Mouse (Mus musculus) CH12.LX (cell line): ENCODE results near the gene Tkt. TPM values are rescaled to one million over a fixed set of nuclear protein-coding genes. Genes with fewer than 3 reads are reported as not detected.

Experiments
- DNase-seq: peaks from one replicate; pipeline ENCODE4 v3.0.0-alpha.2; 2013; ENCODE audit errors: extremely low read depth
- H3K27ac ChIP-seq: 2 replicates; pipeline ENCODE4 v1.5.1; 2012; ENCODE audit warnings: low read depth, mild to moderate bottlenecking, control low read depth, moderate library complexity; ENCODE audit not compliant: insufficient read depth
- H3K27me3 ChIP-seq: replicated peaks from 2 replicates; pipeline ENCODE3; 2012; ENCODE audit warnings: inconsistent platforms
- H3K36me3 ChIP-seq, 2 experiments: replicated peaks in 1 of 2; 2 replicates each; pipeline versions ENCODE3 to v1.6.1; 2012; ENCODE audit warnings: inconsistent platforms in 1 of 2, low read length in 1 of 2, mild to moderate bottlenecking in 1 of 2, mixed read lengths in 1 of 2, moderate library complexity in 1 of 2; ENCODE audit not compliant: control insufficient read depth in 1 of 2, insufficient read depth in 1 of 2
- H3K4me1 ChIP-seq, 2 experiments: 2 replicates each; pipeline ENCODE4 v1.6.1; 2012; ENCODE audit warnings: inconsistent platforms in 1 of 2, moderate library complexity in 1 of 2; ENCODE audit not compliant: insufficient read depth in 2 of 2, control insufficient read depth in 1 of 2
- H3K4me2 ChIP-seq: 2 replicates; pipeline ENCODE4 v1.6.1; 2012; ENCODE audit warnings: low read depth, mild to moderate bottlenecking, control low read depth; ENCODE audit not compliant: poor library complexity, insufficient read depth, severe bottlenecking
- H3K4me3 ChIP-seq, 3 experiments: fragments of 150-350 bp in 1 of 3; sonication (generic) in 1 of 3; replicated peaks in 1 of 3; 2 replicates each; pipeline versions ENCODE3 to v1.5.1; 2011 to 2012; ENCODE audit warnings: low read depth in 2 of 3, low read length in 2 of 3, mild to moderate bottlenecking in 2 of 3, moderate library complexity in 2 of 3, control low read depth in 1 of 3, improper control_type of control experiment in 1 of 3, inconsistent platforms in 1 of 3, mixed read lengths in 1 of 3; ENCODE audit not compliant: poor library complexity in 1 of 3
- H3K79me2 ChIP-seq: replicated peaks from 2 replicates; pipeline ENCODE4 v1.6.1; 2012; ENCODE audit warnings: mild to moderate bottlenecking, moderate library complexity; ENCODE audit not compliant: control insufficient read depth, poor library complexity, insufficient read depth, severe bottlenecking; ENCODE audit errors: extremely low read depth
- H3K9ac ChIP-seq: 2 replicates; pipeline ENCODE4 v1.6.1; 2012; ENCODE audit warnings: low read depth, mild to moderate bottlenecking, control low read depth, moderate library complexity; ENCODE audit not compliant: insufficient read depth
- H3K9me3 ChIP-seq: replicated peaks from 2 replicates; pipeline ENCODE3; 2012; ENCODE audit warnings: low read length, inconsistent platforms, mixed read lengths
- CHD1 ChIP-seq: IDR thresholded peaks from 2 replicates; pipeline ENCODE4 v1.6.1; 2012; ENCODE audit warnings: low read depth, low read length, improper control_type of control experiment, inconsistent platforms
- CHD2 ChIP-seq: IDR thresholded peaks from 2 replicates; pipeline ENCODE4 v1.6.1; 2011; ENCODE audit warnings: low read length, improper control_type of control experiment
- JUN ChIP-seq: IDR thresholded peaks from 2 replicates; pipeline ENCODE4 v1.6.1; 2011; ENCODE audit warnings: low read depth, mild to moderate bottlenecking, low read length, improper control_type of control experiment, moderate library complexity; ENCODE audit not compliant: insufficient read depth
- MAX ChIP-seq: IDR thresholded peaks from 2 replicates; pipeline ENCODE4 v1.6.1; 2011; ENCODE audit warnings: low read length, improper control_type of control experiment
- MAZ ChIP-seq: IDR thresholded peaks from 2 replicates; pipeline ENCODE4 v1.6.1; 2012; ENCODE audit warnings: low read depth, mild to moderate bottlenecking, inconsistent platforms, low read length, improper control_type of control experiment, moderate library complexity
- MYC ChIP-seq: IDR thresholded peaks from 2 replicates; pipeline ENCODE4 v1.6.1; 2011; ENCODE audit warnings: low read depth, mild to moderate bottlenecking, improper control_type of control experiment, low read length
- NELFE ChIP-seq: IDR thresholded peaks from 2 replicates; pipeline ENCODE4 v1.6.1; 2011; ENCODE audit warnings: low read depth, low read length, improper control_type of control experiment
- POLR2A ChIP-seq: IDR thresholded peaks from 2 replicates; pipeline ENCODE4 v1.6.1; 2011; ENCODE audit warnings: low read depth, mild to moderate bottlenecking, improper control_type of control experiment, low read length
- POLR2AphosphoS2 ChIP-seq: IDR thresholded peaks from 2 replicates; pipeline ENCODE4 v1.6.1; 2011; ENCODE audit warnings: low read depth, low read length, improper control_type of control experiment
- RCOR1 ChIP-seq: conservative IDR thresholded peaks from 2 replicates; pipeline ENCODE4 v1.6.1; 2012; ENCODE audit warnings: low read depth, mild to moderate bottlenecking, inconsistent platforms, low read length, improper control_type of control experiment
- SIN3A ChIP-seq: IDR thresholded peaks from 2 replicates; pipeline ENCODE4 v1.6.1; 2012; ENCODE audit warnings: low read length, improper control_type of control experiment, inconsistent platforms
- ZC3H11A ChIP-seq: IDR thresholded peaks from 2 replicates; pipeline ENCODE4 v1.6.1; 2012; ENCODE audit warnings: low read depth, mild to moderate bottlenecking, inconsistent platforms, low read length, improper control_type of control experiment
- ZKSCAN1 ChIP-seq: IDR thresholded peaks from 2 replicates; pipeline ENCODE4 v1.6.1; 2012; ENCODE audit warnings: low read depth, inconsistent platforms, low read length, improper control_type of control experiment, borderline replicate concordance
- ZNF384 ChIP-seq: IDR thresholded peaks from 2 replicates; pipeline ENCODE4 v1.6.1; 2012; ENCODE audit warnings: low read depth, low read length, improper control_type of control experiment, inconsistent platforms
- dilution Hi-C: fragments of 300-500 bp; cut with MboI; formaldehyde crosslinking; loops from 2 replicates; pipeline ENCODE4 v1.14.3; 2020; ENCODE audit warnings: low sequenced_read_pairs; ENCODE audit not compliant: extremely low pct_unique_long_range_greater_than_20kb, extremely low pct_ligation_motif_present
- in situ Hi-C: fragments of 300-500 bp; cut with MboI; formaldehyde crosslinking; loops from 3 replicates; pipeline ENCODE4 v1.14.3; 2019; ENCODE audit warnings: low sequenced_read_pairs, low pct_ligation_motif_present, low pct_unique_long_range_greater_than_20kb, mixed read lengths
- polyA plus RNA-seq: library from polyadenylated mRNA; unstranded; fragments of >175 nt; gene quantifications from 2 replicates; pipeline ENCODE4 v1.2.1, GENCODE M21; 2012; ENCODE audit warnings: low read depth; ENCODE audit not compliant: insufficient read length
- total RNA-seq, 2 experiments: library from RNA; depleted of rRNA; stranded (reverse); fragments of 300-350 nt in 1 of 2; fragments of >200 nt in 1 of 2; gene quantifications; 2 replicates each; pipeline ENCODE4 v1.2.3; 2012 to 2014

Tkt gene
- total and polyA plus RNA-seq, 3 experiments, result 450 to 837 (median 456) TPM

GRCm38 (mm10) chr14:30551509-30551908 lies 3.4 kb downstream of the Tkt start:
- H3K9ac ChIP-seq, result peak overlapping the region; percentile 92; the same call in 1 of the 2 replicates
- peak overlapping the region; percentile 96 for H3K4me2 ChIP-seq
- H3K4me3 ChIP-seq, result peak overlapping the region; percentile 18 to 97 (median 94)
- dilution Hi-C loops (no loop called here), in situ Hi-C loops (no loop called here)
- DNase-seq, result peak; percentile 52
- peaks cover 71% of the 10 kb centered on the region for H3K79me2 ChIP-seq
- H3K27ac ChIP-seq, result no peak overlapping the region
- peaks cover 5 to 41% of the 10 kb centered on the region in 2 experiments for H3K36me3 ChIP-seq
- H3K27me3 ChIP-seq, result no peaks in the 10 kb centered on the region
- H3K4me1 ChIP-seq, result peaks cover 14 to 64% of the 10 kb centered on the region in 2 experiments
- H3K9me3 ChIP-seq, result no peaks in the 10 kb centered on the region
- no peak for TF ChIP-seq MAX
- 0 out of 2 replicates have a peak, but pooled peaks have one; percentile 35 for TF ChIP-seq SIN3A

GRCm38 (mm10) chr14:30551981-30552380 lies 3.8 kb downstream of the Tkt start:
- in situ Hi-C loops, result no loop called here

GRCm38 (mm10) chr14:30553185-30553584 lies 5.0 kb downstream of the Tkt start:
- Histone ChIP-seq H3K9ac (no peak overlapping the region), H3K4me3 (no peak overlapping the region)

More at GRCm38 (mm10) chr14:30551981-30552380, 3.8 kb downstream of the Tkt start:
- Histone ChIP-seq H3K4me1 (peaks cover 15 to 69% of the 10 kb centered on the region in 2 experiments), H3K27me3 (no peaks in the 10 kb centered on the region), H3K4me2 (no peak overlapping the region), H3K27ac (no peak overlapping the region), H3K4me3 (no peak overlapping the region), H3K9ac (no peak overlapping the region), H3K79me2 (peaks cover 75% of the 10 kb centered on the region), H3K9me3 (no peaks in the 10 kb centered on the region), H3K36me3 (peaks cover 7 to 46% of the 10 kb centered on the region in 2 experiments)
- peak; percentile 77 for TF ChIP-seq ZNF384
- TF ChIP-seq CHD1, result no peak
- no peak for TF ChIP-seq ZC3H11A
- dilution Hi-C loops, result no loop called here
- DNase-seq, result no peak

GRCm38 (mm10) chr14:30556651-30557050 lies 8.5 kb downstream of the Tkt start:
- dilution Hi-C loops, result no loop called here
- peaks cover 4 to 57% of the 10 kb centered on the region in 2 experiments for H3K4me1 ChIP-seq
- no peak overlapping the region for H3K27ac ChIP-seq
- H3K4me2 ChIP-seq, result no peak overlapping the region
- in situ Hi-C loops, result no loop called here
- H3K9me3 ChIP-seq, result no peaks in the 10 kb centered on the region
- peak; percentile 51 for DNase-seq
- TF ChIP-seq MYC (no peak), ZKSCAN1 (no peak), CHD2 (no peak), POLR2A (no peak), RCOR1 (no peak), JUN (no peak), MAZ (no peak), POLR2AphosphoS2 (no peak)
- H3K27me3 ChIP-seq, result no peaks in the 10 kb centered on the region
- no peak overlapping the region for H3K4me3 ChIP-seq
- no peak overlapping the region for H3K9ac ChIP-seq
- H3K36me3 ChIP-seq, result peaks cover 50 to 91% of the 10 kb centered on the region in 2 experiments
- peaks cover 60% of the 10 kb centered on the region for H3K79me2 ChIP-seq

More at GRCm38 (mm10) chr14:30553185-30553584, 5.0 kb downstream of the Tkt start:
- Histone ChIP-seq H3K9me3 (no peaks in the 10 kb centered on the region), H3K36me3 (peaks cover 15 to 58% of the 10 kb centered on the region in 2 experiments), H3K4me2 (no peak overlapping the region), H3K4me1 (peaks cover 10 to 73% of the 10 kb centered on the region in 2 experiments), H3K79me2 (peaks cover 85% of the 10 kb centered on the region), H3K27ac (no peak overlapping the region), H3K27me3 (no peaks in the 10 kb centered on the region)
- dilution Hi-C loops (no loop called here), in situ Hi-C loops (no loop called here)
- no peak for TF ChIP-seq POLR2AphosphoS2
- TF ChIP-seq ZKSCAN1, result no peak
- TF ChIP-seq NELFE, result no peak
- TF ChIP-seq SIN3A, result no peak
- DNase-seq, result no peak
